Mouse (Mus musculus) MEL (cell line): ENCODE results near the gene Dapp1.

Experiments
- BHLHE40 ChIP-seq: IDR thresholded peaks from 2 replicates; pipeline ENCODE4 v1.6.1; 2012; ENCODE audit warnings: low read depth, mild to moderate bottlenecking, inconsistent platforms, low read length, improper control_type of control experiment, borderline replicate concordance
- CTCF ChIP-seq, 3 experiments: IDR thresholded peaks in 2 of 3; conservative IDR thresholded peaks in 1 of 3; 2 replicates each; pipeline ENCODE4 v1.5.1; 2011 to 2012; ENCODE audit warnings: low read length in 3 of 3, low read depth in 2 of 3, mild to moderate bottlenecking in 2 of 3, improper control_type of control experiment in 1 of 3, inconsistent platforms in 1 of 3, mixed read lengths in 1 of 3, moderate library complexity in 1 of 3; ENCODE audit not compliant: control insufficient read depth in 1 of 3, insufficient read depth in 1 of 3, poor library complexity in 1 of 3, severe bottlenecking in 1 of 3
- HCFC1 ChIP-seq: IDR thresholded peaks from 2 replicates; pipeline ENCODE4 v1.6.1; 2012; ENCODE audit warnings: low read depth, mild to moderate bottlenecking, inconsistent platforms, low read length, improper control_type of control experiment, moderate library complexity
- MAX ChIP-seq: IDR thresholded peaks from 2 replicates; pipeline ENCODE4 v1.6.1; 2011; ENCODE audit warnings: low read length, improper control_type of control experiment
- NRF1 ChIP-seq: IDR thresholded peaks from 2 replicates; pipeline ENCODE4 v1.6.1; 2014; ENCODE audit warnings: low read depth, mild to moderate bottlenecking, inconsistent platforms, low read length, improper control_type of control experiment, moderate library complexity; ENCODE audit not compliant: poor library complexity, insufficient read depth, severe bottlenecking
- POLR2A ChIP-seq, 2 experiments: IDR thresholded peaks; 2 replicates each; pipeline ENCODE4 v1.6.1; 2011 to 2012; ENCODE audit warnings: low read length in 2 of 2, mild to moderate bottlenecking in 2 of 2, control low read depth in 1 of 2, improper control_type of control experiment in 1 of 2, low read depth in 1 of 2, moderate library complexity in 1 of 2; ENCODE audit not compliant: control insufficient read depth in 1 of 2, insufficient read depth in 1 of 2, poor library complexity in 1 of 2
- RCOR1 ChIP-seq: IDR thresholded peaks from 2 replicates; pipeline ENCODE4 v1.6.1; 2012; ENCODE audit warnings: low read depth, mild to moderate bottlenecking, inconsistent platforms, low read length, improper control_type of control experiment
- USF2 ChIP-seq, 2 experiments: IDR thresholded peaks; 2 replicates each; pipeline ENCODE4 v1.6.1; 2011 to 2012; ENCODE audit warnings: improper control_type of control experiment in 2 of 2, low read length in 2 of 2, borderline replicate concordance in 1 of 2, inconsistent platforms in 1 of 2, low read depth in 1 of 2, mild to moderate bottlenecking in 1 of 2; ENCODE audit not compliant: insufficient read depth in 1 of 2
- ZMIZ1 ChIP-seq: IDR thresholded peaks from 2 replicates; pipeline ENCODE4 v1.6.1; 2012; ENCODE audit warnings: low read depth, mild to moderate bottlenecking, inconsistent platforms, low read length, improper control_type of control experiment, moderate library complexity

DNA sequence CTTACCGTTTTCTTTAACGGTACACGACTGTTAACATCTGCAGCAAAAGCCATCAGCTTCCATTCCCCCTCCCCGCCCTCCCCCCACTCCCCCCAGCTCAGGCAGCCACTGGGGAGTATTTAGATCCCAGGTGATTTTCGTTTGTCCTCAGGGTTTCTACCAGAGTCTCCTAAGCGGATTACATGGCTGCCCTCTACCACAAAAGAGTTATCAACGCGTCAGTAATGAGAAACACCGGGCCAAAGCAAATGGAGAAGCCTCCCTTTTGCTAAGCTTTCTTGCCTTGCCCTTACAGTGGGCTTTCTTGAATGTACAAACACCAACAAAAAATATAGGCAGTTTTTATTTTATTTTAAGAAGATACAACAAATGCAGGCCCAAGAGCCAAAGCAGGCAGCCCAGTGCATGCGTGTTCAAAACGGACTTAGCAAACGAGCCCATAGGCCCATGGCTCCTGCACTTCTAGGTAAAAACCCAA, 63.6 kb downstream of the Dapp1 start:
- TF ChIP-seq CTCF (IDR thresholded peaks at IDR 0.05 in 2 of 3, conservative IDR thresholded peaks at IDR 0.05 in 1 of 3; ENCODE audit: control insufficient read depth in 1 of 3, insufficient read depth in 1 of 3, low read depth in 2 of 3, low read length in 3 of 3, poor library complexity in 1 of 3, severe bottlenecking in 1 of 3) (no peak), POLR2A (IDR thresholded peaks at IDR 0.05; ENCODE audit: control insufficient read depth in 1 of 2, insufficient read depth in 1 of 2, low read depth in 1 of 2, low read length in 2 of 2, poor library complexity in 1 of 2) (no peak), NRF1 (no peak), RCOR1 (no peak), MAX (no peak), ZMIZ1 (no peak), HCFC1 (no peak), USF2 (IDR thresholded peaks at IDR 0.05; ENCODE audit: borderline replicate concordance in 1 of 2, insufficient read depth in 1 of 2, low read depth in 1 of 2, low read length in 2 of 2) (no peak), BHLHE40 (no peak)
